Mouse (Mus musculus) gastrocnemius, adult 8-10 months (tissue): ENCODE measurements around the gene Ddr1. TPM values are rescaled to one million over a fixed set of nuclear protein-coding genes. Genes with fewer than 3 reads are reported as not detected.
"Not testable (repeated sequence)": the region's sequence is repeated elsewhere in the genome, so short reads cannot be mapped to it uniquely, and the experiment has no call there.

Source experiments
- DNase-seq, 2 experiments: peaks; one replicate each; pipeline ENCODE4 v3.0.0; 2022; ENCODE audit warnings: low spot score in 2 of 2
- total RNA-seq, 4 experiments: library from RNA; stranded (reverse); gene quantifications; 2 replicates each; pipeline ENCODE4 v1.2.4; 2022

Ddr1 gene
- 10 to 100 TPM; 13.7 to 20.0 (median 15.9) TPM for total RNA-seq

- DNase-seq, result no peak
Measured at GRCm38 (mm10) chr17:35704621-35705464, at the start of gene Ddr1. Gene Ddr1, minus strand, starts transcription at chr17:35704621.

- DNase-seq, result no peak
Measured at GRCm38 (mm10) chr17:35753668-35754067, 49.2 kb upstream of the Ddr1 start.

DNA sequence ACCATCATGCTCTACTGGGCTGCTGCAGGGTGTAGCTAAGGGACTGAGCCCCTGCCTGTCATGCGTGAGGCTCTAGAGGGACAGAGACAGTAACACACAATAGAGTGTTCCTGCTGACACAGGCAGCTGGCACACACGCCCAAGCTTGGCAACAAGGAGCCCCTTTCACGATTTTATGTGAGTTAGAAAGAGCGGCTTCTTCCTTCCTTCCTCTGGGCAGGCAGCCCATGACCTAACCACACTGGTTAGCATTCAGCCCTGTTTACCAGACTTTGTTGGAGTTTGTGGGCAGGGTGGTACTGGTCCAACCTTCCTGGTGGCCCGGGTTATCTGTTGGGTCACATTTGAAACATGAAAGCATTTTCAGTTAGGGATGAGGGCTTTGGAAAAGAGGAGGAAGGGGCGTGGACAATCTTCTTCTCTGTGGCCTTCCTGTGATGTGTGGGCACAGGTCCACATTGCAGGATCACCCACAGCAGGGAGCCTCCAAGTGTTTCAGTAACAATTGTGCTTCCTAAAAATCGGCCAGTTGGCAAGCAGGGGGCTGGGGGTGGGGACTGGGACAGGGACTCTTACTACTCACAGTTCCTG is 47.9 kb upstream of the Ddr1 start:
- no peak for DNase-seq

GRCm38 (mm10) chr17:35749685-35750084 is 45.3 kb upstream of the Ddr1 start:
- no peak for DNase-seq

- no peak for DNase-seq
Measured at GRCm38 (mm10) chr17:35744361-35744760, 39.9 kb upstream of the Ddr1 start.

DNA sequence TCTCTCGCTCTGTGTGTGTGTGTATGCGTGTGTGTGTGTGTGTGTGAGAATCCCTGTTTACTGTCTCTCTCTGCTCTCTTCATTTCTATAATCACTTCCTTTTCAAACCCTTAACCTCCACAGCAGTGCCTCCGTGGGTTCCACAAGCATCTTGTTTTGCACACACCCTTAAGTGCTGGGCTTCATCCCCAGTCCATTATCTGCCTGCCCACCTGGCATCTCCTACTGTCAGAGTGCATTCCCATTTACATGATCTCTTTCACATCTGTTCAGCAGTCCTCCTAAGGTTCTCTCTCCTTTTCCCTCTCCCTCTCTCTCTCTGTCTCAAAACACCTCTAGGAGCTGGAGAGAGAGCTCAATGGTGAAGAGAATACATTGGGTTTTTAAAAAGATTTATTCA is 38.5 kb upstream of the Ddr1 start:
- DNase-seq, result no peak

- no peak for DNase-seq
Measured at GRCm38 (mm10) chr17:35741589-35742226, 37.3 kb upstream of the Ddr1 start.

DNA sequence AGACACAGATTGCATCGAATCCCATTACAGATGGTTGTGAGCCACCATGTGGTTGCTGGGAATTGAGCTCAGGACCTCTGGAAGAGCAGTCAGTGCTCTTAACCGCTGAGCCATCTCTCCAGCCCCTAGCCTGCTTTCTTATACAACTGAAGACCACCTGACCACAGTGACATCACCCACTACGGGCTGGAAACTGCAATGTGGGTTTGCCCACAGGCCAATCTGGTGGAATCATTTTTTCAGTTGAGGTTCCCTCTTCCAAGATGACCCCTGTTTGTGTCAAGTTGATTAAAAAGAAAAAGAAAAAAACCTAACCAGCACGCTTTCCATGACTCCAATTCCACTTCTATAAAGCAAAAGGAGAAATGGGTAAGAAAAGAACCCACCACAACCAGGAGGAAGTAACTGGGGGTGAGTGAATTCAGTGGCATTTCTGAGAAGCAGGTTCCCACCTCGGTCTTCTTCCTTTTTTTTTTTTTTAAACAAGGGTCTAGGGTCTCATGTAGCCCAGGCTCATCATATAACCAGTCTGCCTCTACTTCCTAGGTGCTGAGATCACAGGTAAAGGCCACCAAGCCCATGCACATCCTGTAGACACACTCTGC is 36.0 kb upstream of the Ddr1 start:
- no peak for DNase-seq

DNA sequence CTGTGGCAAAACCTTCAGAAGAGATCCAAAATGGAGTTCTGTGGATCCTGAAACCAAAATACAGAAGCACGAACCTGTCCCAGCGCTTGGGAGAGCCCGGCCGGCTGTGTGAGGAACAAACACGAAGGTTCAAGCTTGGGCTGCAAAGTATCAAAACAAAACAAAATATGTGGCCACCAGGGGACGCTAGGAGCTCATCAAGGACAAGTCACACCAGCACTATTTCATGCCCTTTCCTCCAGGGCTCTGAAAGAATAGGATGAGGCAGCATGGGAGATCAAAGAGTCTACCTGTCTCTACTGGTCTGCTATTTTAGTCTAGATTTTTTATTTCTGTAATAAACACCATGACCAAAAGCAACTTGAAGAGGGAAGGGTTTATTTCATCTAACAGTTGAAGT is 35.3 kb upstream of the Ddr1 start:
- DNase-seq, result peak; percentile 79 to 88

DNA sequence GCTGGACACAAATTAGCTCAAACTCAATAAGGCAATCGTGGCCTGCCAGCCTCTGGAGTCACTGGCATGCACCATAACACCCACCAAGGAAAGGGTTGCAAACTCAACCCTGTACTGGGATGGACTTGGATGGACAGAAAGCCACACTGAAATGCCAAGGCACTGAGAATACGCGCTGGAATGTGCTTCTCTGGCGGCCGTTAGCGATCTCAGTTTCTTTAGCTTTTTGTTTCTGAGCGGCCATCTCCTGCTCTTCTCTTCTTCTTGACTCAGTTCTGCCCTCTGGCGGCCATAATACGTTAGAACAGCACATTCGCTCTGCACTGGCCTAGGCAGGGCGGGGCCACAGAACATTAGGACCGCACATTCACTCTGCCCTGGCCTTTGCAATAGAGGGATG is 33.3 kb upstream of the Ddr1 start:
- peak; percentile 81 to 83 for DNase-seq

DNA sequence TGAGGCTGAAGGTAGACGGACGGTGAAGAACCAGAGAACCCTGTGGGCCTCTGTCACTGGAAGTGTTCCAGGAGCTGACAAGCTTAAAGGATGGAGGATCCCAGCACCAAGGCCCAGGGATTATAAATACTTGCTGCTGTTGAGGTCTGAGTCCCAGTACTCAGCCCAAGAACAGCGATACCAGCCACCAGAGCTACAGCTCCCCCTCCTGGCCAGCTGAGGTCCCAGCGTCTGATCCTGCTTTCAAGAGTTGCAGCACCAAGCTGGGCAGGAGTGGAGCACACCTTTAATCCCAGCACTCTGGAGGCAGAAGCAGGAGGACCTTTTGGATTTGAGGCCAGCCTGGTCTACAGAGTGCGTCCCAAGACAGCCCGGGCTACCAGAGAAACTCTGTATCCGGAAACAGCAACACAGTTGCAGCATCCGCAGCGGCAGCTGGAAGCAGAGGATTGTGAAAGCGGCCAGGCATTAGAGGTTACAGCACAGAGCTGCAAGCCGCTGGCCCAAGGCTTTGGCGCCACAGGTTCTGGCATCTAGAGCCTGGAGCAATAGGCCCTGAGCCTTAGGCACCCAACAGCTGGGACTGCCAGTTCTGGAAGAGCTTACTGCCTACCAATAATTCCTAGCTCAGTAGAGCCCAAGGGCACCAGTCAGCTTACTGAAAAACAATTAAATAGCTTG is 32.0 kb upstream of the Ddr1 start:
- peak; percentile 69 to 76 for DNase-seq

DNA sequence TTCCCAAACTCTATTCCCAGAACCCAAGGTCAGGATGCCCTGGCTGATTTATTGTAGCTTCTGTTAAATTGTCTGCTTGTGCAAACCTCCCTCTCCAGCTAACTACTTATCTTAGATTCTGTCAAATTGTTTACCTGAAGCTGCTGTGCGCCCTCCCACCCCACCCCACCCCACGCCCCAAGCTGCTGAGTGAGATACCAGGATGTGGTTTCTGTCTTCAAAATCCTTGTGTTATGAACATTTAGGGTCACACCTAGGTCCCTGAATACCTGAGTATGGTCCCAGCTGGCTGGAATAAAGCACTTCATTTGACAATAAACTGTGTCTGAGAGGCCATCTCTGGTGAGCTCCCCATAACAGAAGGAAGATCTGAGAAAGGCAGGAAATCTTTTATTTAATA is 30.1 kb upstream of the Ddr1 start:
- no peak for DNase-seq

- DNase-seq, result no peak
Measured at GRCm38 (mm10) chr17:35733398-35733797, 29.0 kb upstream of the Ddr1 start.

DNA sequence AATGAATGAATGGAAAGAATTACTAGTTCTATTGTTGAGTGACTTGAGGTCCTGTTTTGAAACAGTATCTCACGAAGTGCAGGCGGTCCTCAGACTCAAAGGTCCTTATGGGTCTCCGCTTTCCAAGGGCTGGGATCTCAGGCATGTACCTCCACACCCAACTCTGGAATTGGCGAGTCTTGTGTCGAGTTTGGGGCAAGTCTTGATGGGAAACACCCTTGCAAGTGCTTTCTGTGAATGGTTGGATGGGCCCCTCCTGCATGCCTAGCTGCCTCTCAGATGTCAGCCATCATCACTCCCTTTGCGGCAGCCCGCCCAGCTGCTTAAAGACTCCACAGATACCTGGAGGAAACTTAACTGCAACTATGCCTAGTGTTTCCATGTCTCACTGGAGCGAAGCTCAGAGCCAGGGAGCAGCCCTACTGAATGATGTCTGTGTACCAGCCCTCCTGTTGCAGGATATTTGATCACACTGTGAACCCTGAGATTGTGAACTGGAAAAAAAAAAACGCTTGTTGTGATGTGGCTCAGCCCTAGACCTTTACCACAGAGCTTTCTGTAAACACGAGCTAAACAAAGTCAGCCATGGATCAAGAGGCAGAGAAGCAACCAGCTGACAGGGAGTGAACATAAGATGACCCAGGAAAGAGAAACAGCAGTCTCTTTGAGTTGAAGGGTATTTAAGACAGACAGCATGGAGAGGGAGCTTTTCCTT is 27.2 kb upstream of the Ddr1 start:
- no peak for DNase-seq

- DNase-seq, result not testable (repeated sequence)
Measured at GRCm38 (mm10) chr17:35730112-35730511, 25.7 kb upstream of the Ddr1 start.

DNA sequence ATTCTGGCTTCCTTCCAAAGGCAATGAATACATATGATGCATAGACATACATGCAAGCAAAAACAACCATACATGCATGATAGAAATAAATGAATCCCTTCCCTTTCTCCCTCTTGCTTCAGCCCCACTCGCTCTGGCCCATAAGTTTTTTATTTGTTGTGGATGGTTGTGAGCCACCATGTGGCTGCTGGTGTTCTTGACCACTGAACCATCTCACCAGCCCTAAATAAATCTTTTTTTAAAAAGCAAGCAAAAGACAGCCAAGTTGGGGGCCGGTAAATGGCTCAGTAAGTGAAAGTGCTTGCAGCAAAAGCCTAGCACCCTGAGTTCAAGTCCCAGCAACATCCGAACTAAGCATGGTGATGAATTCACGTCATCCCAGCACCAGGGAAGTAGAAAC is 24.4 kb upstream of the Ddr1 start:
- no peak for DNase-seq

- no peak for DNase-seq
Measured at GRCm38 (mm10) chr17:35727471-35728205, 23.2 kb upstream of the Ddr1 start.

GRCm38 (mm10) chr17:35727028-35727427 is 22.6 kb upstream of the Ddr1 start:
- no peak for DNase-seq

DNA sequence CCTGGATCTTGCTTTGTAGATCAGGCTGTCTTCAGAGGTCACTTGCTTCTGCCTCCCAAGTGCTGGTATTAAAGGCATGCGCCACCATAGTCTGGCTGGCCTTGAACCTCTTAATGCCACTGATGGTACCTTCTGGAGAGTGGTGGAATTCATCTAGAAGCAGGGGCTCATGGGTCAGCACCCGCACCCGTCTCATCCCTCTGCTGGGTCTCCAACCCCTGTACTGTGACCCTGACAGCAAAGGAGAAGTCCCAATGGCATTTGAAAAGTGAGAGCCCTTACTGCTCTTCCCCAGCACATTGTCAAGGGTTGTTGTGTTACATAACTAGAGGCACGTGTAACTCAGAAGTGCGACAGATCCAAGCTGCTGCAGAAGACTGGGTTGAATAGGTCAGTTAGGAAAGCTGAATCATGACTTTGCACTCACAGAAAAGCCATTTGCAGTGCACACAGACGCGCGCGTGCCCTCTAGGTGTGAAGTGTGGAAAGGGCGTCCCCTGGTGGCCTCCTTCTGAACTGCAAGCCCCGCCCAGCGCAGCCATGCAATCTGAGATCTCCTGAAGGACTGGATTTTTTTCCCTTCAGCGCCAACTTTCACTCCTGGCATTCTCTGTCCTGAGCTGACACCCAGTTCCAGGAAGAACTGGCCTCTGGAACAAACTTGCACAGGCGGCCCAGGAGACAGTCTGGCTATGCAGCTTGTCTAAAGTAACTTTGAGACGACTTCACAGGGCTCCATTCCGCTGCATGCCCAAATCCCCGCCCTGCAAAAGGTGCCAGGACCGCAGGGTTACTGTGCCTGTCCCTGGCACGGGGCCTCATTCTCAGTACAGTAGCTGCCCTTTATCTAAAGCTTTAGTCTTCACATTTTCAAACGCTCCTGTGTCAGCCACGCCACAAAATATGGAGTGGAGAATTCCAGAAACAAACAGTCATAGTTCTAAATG is 21.1 kb upstream of the Ddr1 start:
- DNase-seq, result peak; percentile 98 to 99
